Comparison of ENCODE assay signal across 8 mouse cellular contexts in genomic region chr6:142386285-142387010, GRCm38 (mm10). TPM values are rescaled to one million over a fixed set of nuclear protein-coding genes. Genes with fewer than 3 reads are reported as not detected.
DNase-seq lines count a peak whose midpoint lies in the region; ATAC-seq and TF ChIP-seq lines count a peak whose summit lies in the region.

No protein-coding gene starts in this region.

- peak overlapping the region; percentile 100 for H3K4me3 ChIP-seq in testis, adult 2 months (ENCODE audit: control insufficient read depth, low read depth, low read length)
- peak overlapping the region; percentile 95 for H3K4me3 ChIP-seq in erythroblast, embryonic 14.5 days (replicated peaks)
- peak overlapping the region; percentile 97 for H3K4me3 ChIP-seq in liver, embryonic 11.5 days (ENCODE audit: low read depth, low read length)
- peak overlapping the region; percentile 96 for H3K4me3 ChIP-seq in stomach, postnatal 0 days (ENCODE audit: low read depth, low read length)

- 2% methylated on average over 31 of the region's 31 CpGs for WGBS in liver, embryonic 11.5 days
- WGBS in stomach, postnatal 0 days, result 4% methylated on average over 31 of the region's 31 CpGs

- TF ChIP-seq POLR2A in testis, adult 2 months (IDR thresholded peaks at IDR 0.05; ENCODE audit: control insufficient read depth, low read depth, low read length), result no peak

- peak overlapping the region; percentile 73 for H3K4me2 ChIP-seq in liver, embryonic 11.5 days
- peak overlapping the region; percentile 74 for H3K4me2 ChIP-seq in stomach, postnatal 0 days (replicated peaks; ENCODE audit: low read depth)

- ATAC-seq in liver, embryonic 11.5 days (replicated peaks; ENCODE audit: low FRiP score), result peak; percentile 70
- no peak for ATAC-seq in stomach, postnatal 0 days (ENCODE audit: low FRiP score, low TSS enrichment)

- no peaks in the 10 kb centered on the region; the same call in 1 of the 2 replicates for H3K4me1 ChIP-seq in testis, adult 2 months (ENCODE audit: control insufficient read depth, insufficient read depth, low read length)
- peaks cover 32% of the 10 kb centered on the region for H3K4me1 ChIP-seq in erythroblast, embryonic 14.5 days (ENCODE audit: control insufficient read depth)
- peaks cover 8% of the 10 kb centered on the region for H3K4me1 ChIP-seq in liver, embryonic 11.5 days (replicated peaks; ENCODE audit: control insufficient read depth, insufficient read depth, low read length)
- H3K4me1 ChIP-seq in stomach, postnatal 0 days (replicated peaks; ENCODE audit: control insufficient read depth, insufficient read depth), result peaks cover 6% of the 10 kb centered on the region; the same call in 1 of the 2 replicates

- TF ChIP-seq EP300 in stomach, postnatal 0 days (optimal IDR thresholded peaks at IDR 0.05), result no peak

- no peaks in the 10 kb centered on the region for H3K9me3 ChIP-seq in erythroblast, embryonic 14.5 days (ENCODE audit: control insufficient read depth, low read length)
- H3K9me3 ChIP-seq in liver, embryonic 11.5 days (ENCODE audit: control insufficient read depth, low read length), result no peaks in the 10 kb centered on the region
- no peaks in the 10 kb centered on the region for H3K9me3 ChIP-seq in stomach, postnatal 0 days (ENCODE audit: control insufficient read depth, low read length)

- peak overlapping the region; percentile 73 for H3K9ac ChIP-seq in liver, embryonic 11.5 days (ENCODE audit: low read depth, low read length)
- peak overlapping the region; percentile 61 for H3K9ac ChIP-seq in stomach, postnatal 0 days (ENCODE audit: low read length)

- no peaks in the 10 kb centered on the region for H3K27me3 ChIP-seq in testis, adult 2 months (ENCODE audit: control insufficient read depth, insufficient read depth, low read length)
- H3K27me3 ChIP-seq in erythroblast, embryonic 14.5 days (ENCODE audit: control insufficient read depth), result no peaks in the 10 kb centered on the region
- H3K27me3 ChIP-seq in liver, embryonic 11.5 days (replicated peaks; ENCODE audit: control insufficient read depth, insufficient read depth, low read length), result no peaks in the 10 kb centered on the region
- no peaks in the 10 kb centered on the region for H3K27me3 ChIP-seq in stomach, postnatal 0 days (ENCODE audit: control insufficient read depth, insufficient read depth, low read length)

- no peak for TF ChIP-seq CTCF in testis, adult 2 months (IDR thresholded peaks at IDR 0.05; ENCODE audit: control insufficient read depth, insufficient read depth, insufficient replicate concordance, low read depth, low read length)
- TF ChIP-seq CTCF in stomach, postnatal 0 days (IDR thresholded peaks at IDR 0.05; ENCODE audit: low read depth), result no peak

- peak overlapping the region; percentile 91 for H3K27ac ChIP-seq in testis, adult 2 months (ENCODE audit: control insufficient read depth, insufficient read depth, low read depth, low read length)
- peak overlapping the region; percentile 70 for H3K27ac ChIP-seq in liver, embryonic 11.5 days (ENCODE audit: low read depth, low read length)
- H3K27ac ChIP-seq in stomach, postnatal 0 days (replicated peaks), result no peak overlapping the region

- no peaks in the 10 kb centered on the region; the same call in 1 of the 2 replicates for H3K36me3 ChIP-seq in testis, adult 2 months (ENCODE audit: control insufficient read depth, insufficient read depth, low read length)
- H3K36me3 ChIP-seq in erythroblast, embryonic 14.5 days (ENCODE audit: control insufficient read depth), result peaks cover 34% of the 10 kb centered on the region
- H3K36me3 ChIP-seq in liver, embryonic 11.5 days (ENCODE audit: control insufficient read depth, insufficient read depth, low read length), result no peaks in the 10 kb centered on the region
- no peaks in the 10 kb centered on the region for H3K36me3 ChIP-seq in stomach, postnatal 0 days (ENCODE audit: control insufficient read depth, insufficient read depth, low read length)

- no peak for DNase-seq in testis, postnatal 14 days (ENCODE audit: low spot score)
- no peak for DNase-seq in liver, embryonic 11.5 days (ENCODE audit: low spot score)
- no peak for DNase-seq in stomach, postnatal 0 days (ENCODE audit: low spot score)
- no peak for DNase-seq in adrenal gland, postnatal 4 days (ENCODE audit: low spot score in 2 of 2)
- no peak for DNase-seq in embryo, embryonic 10.5 days (ENCODE audit: low spot score)
- no peak for DNase-seq in adipocyte (ENCODE audit: low spot score)

RNA-seq across cellular contexts. Expression of gene Recql, which starts 0.4 kb away (rescaled TPM):
- 29.7 and 36.9 TPM in 2 replicates for polyA plus RNA-seq in testis, adult 2 months (2012; rRNA removed)
- 0.16 and 0.25 TPM in 2 replicates for polyA plus RNA-seq in erythroblast, embryonic 14.5 days (2012)
- polyA plus RNA-seq in liver, embryonic 11.5 days (2014; fragmentation: Nextera tagmentation; extraction: Ambion mirVana), result 33.5 and 37.7 TPM in 2 replicates
- polyA plus RNA-seq in stomach, postnatal 0 days (2015; fragmentation: Nextera tagmentation; extraction: Ambion mirVana), result 11.7 TPM in 2 replicates
- 10 to 100 TPM; 18.1 to 22.9 TPM for total RNA-seq in adrenal gland, postnatal 4 days (2021)

RNA-seq across cellular contexts. Expression of gene Golt1b, which starts 0.6 kb away (rescaled TPM):
- polyA plus RNA-seq in testis, adult 2 months (2012; rRNA removed), result 4.9 and 5.4 TPM in 2 replicates
- polyA plus RNA-seq in erythroblast, embryonic 14.5 days (2012), result 2.0 and 2.1 TPM in 2 replicates
- 80.6 and 86.5 TPM in 2 replicates for polyA plus RNA-seq in liver, embryonic 11.5 days (2014; fragmentation: Nextera tagmentation; extraction: Ambion mirVana)
- 62.2 and 68.5 TPM in 2 replicates for polyA plus RNA-seq in stomach, postnatal 0 days (2015; fragmentation: Nextera tagmentation; extraction: Ambion mirVana)
- 10 to 100 TPM; 31.2 to 37.5 TPM for total RNA-seq in adrenal gland, postnatal 4 days (2021)

RNA-seq across cellular contexts. Expression of gene Spx, which starts 26.8 kb away (rescaled TPM):
- polyA plus RNA-seq in testis, adult 2 months (2012; rRNA removed), result 0.36 and 0.83 TPM in 2 replicates
- polyA plus RNA-seq in erythroblast, embryonic 14.5 days (2012), result 0.02 TPM in 1 of 2 replicates, not detected in the other
- 0.26 and 0.29 TPM in 2 replicates for polyA plus RNA-seq in liver, embryonic 11.5 days (2014; fragmentation: Nextera tagmentation; extraction: Ambion mirVana)
- polyA plus RNA-seq in stomach, postnatal 0 days (2015; fragmentation: Nextera tagmentation; extraction: Ambion mirVana), result 0.49 and 0.64 TPM in 2 replicates
- under 1 TPM; 0.20 to 0.36 TPM for total RNA-seq in adrenal gland, postnatal 4 days (2021)

RNA-seq across cellular contexts. Expression of gene Pyroxd1, which starts 41.0 kb away (rescaled TPM):
- 5.8 and 6.3 TPM in 2 replicates for polyA plus RNA-seq in testis, adult 2 months (2012; rRNA removed)
- 0.01 and 0.04 TPM in 2 replicates for polyA plus RNA-seq in erythroblast, embryonic 14.5 days (2012)
- polyA plus RNA-seq in liver, embryonic 11.5 days (2014; fragmentation: Nextera tagmentation; extraction: Ambion mirVana), result 12.3 and 14.1 TPM in 2 replicates
- polyA plus RNA-seq in stomach, postnatal 0 days (2015; fragmentation: Nextera tagmentation; extraction: Ambion mirVana), result 24.5 and 24.7 TPM in 2 replicates
- 10 to 100 TPM; 17.8 to 18.8 TPM for total RNA-seq in adrenal gland, postnatal 4 days (2021)

Comparison
In these comparisons a context has a peak if more than half of its experiments do, and no peak if none do; other contexts are left out.
1. RNA of gene Recql, which starts 0.4 kb away (polyA plus RNA-seq): 29.7 to 36.9 TPM in testis, adult 2 months, 33.5 to 37.7 TPM in liver, embryonic 11.5 days and 11.7 TPM in stomach, postnatal 0 days; 0.16 to 0.25 TPM in erythroblast, embryonic 14.5 days; every median in the first group is over 10 times any median in the second.
2. Peak in every context shown above with its lines, with median percentiles within 50 percentile points of each other: H3K4me3 ChIP-seq.